Mouse (Mus musculus) heart, postnatal 25 days (tissue): ENCODE data around the gene Hectd4. TPM values are rescaled to one million over a fixed set of nuclear protein-coding genes. Genes with fewer than 3 reads are reported as not detected.
"Not testable (repeated sequence)": the region's sequence is repeated elsewhere in the genome, so short reads cannot be mapped to it uniquely, and the experiment has no call there.

Experiments used
- DNase-seq: peaks from one replicate; pipeline ENCODE4 v3.0.0; 2022; ENCODE audit warnings: low spot score
- intact Hi-C: fragments of 180-260 bp; cut with DNase I; formaldehyde crosslinking; loops from one replicate; pipeline ENCODE4 v1.15.1; 2025
- total RNA-seq, 2 experiments: library from RNA; stranded (reverse); gene quantifications; 2 replicates each; pipeline ENCODE4 v1.2.3; 2021

The Hectd4 gene
- total RNA-seq, 2 experiments from 2014 or later = 19.3 to 23.0 TPM

DNA sequence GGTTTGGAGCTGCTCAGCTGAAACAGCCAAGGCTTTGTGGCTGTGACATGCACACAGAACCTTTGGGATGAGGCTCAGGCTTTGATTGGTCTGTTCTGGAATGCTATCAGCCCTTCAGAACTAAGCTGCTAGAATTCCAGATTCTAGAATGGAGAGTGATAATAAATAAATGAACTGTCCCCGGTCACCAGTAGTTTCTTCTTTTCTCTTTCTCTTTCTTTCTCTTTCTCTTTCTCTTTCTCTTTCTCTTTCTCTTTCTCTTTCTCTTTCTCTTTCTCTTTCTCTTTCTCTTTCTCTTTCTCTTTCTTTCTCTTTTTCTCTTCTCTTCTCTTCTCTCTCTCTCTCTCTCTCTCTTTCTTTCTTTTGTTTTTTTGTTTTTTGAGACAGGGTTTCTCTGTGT, 7.3 kb downstream of the Hectd4 start:
- intact Hi-C loops = loop anchor here (2.0 kb wide), 1 partner anchor 13 kb away; no protein-coding TSS in a partner anchor

GRCm38 (mm10) chr5:121229182-121229581, 9.2 kb downstream of the Hectd4 start:
- DNase-seq = no peak
- intact Hi-C loops = no loop called here

More for the DNA sequence above, 7.3 kb downstream of the Hectd4 start:
- DNase-seq = not testable (repeated sequence)

DNA sequence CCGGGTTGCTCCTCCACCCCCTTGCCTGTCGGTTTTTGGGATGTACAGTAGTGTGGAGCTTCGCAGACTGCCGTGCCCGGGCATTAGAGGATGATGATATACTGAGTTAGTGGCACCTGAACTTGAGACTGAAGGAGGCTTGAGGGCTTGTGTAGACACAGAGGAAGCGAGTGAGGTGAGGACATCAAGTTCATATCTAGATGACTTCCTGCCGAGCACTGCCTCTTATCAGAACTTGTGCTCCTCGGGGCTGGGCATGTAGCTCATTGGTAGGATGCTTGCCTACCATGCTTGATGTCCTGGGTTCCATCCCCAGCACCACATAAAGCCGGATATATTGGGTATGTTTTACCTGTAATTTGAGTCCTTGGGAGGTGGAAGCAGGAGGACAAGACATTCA, 10.8 kb downstream of the Hectd4 start:
- intact Hi-C loops = no loop called here
- DNase-seq = no peak

DNA sequence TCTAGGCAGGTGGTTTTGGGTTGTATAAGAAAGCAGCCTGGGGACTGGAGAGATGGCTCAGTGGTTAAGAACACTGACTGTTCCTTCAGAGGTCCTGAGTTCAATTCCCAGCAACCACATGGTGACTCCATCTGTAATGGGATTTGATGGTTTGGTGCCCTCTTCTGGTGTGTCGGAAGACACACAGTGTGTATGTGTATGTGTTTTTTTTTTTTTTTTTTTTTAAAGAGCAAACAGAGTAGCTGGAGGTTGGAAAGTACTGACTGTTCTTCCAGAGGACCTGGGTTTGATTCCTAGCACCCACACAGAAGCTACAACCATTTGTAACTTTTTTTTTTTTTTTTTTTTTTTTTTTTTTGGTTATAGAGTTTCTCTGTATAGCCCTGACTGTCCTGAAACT, 12.8 kb downstream of the Hectd4 start:
- intact Hi-C loops = no loop called here

DNA sequence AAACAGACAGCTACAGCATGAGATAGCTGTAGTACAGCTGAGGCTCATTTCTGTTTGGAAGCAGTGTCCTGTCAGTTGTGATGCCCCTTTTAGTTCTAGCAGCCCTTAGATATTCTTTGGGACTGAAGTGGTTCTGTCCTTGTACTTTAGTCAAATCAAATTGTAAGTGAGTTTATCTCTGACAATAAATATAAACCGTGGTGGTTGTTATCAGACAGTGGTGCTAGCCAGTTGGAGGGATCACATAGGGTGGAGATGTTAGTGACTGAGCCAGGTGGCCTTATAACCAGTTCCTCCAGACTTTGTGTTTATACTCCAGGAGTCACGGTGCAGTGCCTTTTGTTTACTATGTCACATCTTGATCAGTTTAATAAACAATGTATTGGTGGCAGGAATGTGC, 13.7 kb downstream of the Hectd4 start:
- intact Hi-C loops = no loop called here
- no peak for DNase-seq

More for the DNA sequence above, 12.8 kb downstream of the Hectd4 start:
- no peak for DNase-seq

DNA sequence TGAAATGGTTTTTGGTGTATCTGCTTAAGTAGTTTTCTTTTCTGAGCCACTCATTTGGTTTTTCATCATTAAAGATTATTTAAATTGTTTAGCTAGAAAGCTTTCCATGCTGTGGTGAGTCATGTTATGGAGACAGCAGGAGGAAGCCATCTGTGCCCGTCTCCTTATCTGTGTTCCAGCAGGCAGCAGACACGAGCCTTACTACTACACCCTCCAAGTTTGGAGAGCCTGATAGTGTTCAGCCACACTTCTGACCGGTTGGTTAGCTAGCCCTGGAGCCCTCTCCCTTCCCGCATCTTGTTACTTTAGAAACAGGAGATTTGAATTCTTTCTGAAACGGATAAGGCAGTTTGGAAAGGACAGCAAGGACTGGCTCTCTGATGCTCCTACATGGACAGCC, 16.2 kb downstream of the Hectd4 start:
- intact Hi-C loops = no loop called here
- no peak for DNase-seq

DNA sequence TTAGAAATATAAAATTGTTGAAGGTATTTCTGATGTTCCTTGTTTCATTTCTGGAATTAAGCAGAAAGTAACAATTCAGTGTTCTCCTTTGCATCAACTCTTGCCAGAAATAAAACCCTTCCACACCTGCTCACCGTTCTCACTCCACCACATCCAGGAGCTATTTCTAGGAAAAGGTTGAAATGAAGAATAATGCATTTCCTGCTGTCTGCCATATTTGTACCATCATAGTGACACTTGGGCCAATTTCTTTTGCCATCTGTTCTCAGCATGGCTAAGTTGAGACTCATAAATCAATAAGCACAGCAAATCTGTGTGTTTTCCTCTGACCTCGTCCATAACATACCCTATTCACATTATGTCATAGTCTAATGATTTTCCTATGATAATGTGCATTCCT, 18.2 kb downstream of the Hectd4 start:
- intact Hi-C loops = no loop called here
- no peak for DNase-seq

DNA sequence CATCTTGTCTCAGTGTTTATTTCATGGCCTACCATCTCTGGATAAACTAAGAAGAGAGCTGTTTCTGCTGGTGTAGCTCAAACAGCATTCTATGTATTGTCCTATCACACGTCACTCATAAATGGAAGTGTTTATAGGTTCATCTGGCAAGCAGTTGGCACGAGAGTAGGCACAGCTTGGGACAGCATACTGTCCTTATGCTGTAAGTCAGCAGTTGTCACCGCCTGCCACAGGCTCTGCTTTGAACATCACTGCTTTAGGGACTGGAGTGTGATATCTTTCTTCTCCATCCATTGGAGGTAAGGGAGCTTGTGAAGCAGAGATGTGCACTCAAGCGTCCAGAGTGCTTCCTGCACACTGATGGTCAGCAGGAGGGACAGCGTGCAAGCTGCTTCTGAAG, 19.8 kb downstream of the Hectd4 start:
- intact Hi-C loops = loop anchor here (2.0 kb wide), 1 partner anchor 13 kb away; no protein-coding TSS in a partner anchor
- no peak for DNase-seq

DNA sequence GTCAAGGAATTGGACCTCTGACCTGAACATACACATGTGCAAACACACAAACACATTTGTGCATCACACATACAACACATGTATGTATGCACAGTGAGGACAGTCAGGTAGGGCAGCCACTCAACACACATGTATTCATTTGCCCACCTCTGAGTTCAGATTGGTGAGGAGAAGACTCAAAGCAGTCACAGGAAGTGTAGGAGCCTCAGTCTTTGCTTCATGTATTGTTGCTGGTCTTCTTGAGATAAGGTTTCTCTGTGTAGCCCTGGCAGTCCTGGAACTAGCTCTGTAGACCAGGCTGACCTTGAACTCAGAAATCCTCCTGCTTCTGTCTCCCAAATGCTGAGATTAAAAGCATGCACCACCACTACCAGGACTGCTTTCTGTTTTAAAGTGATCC, 21.2 kb downstream of the Hectd4 start:
- no peak for DNase-seq
- intact Hi-C loops = loop anchor here (2.0 kb wide), 1 partner anchor 14 kb away; no protein-coding TSS in a partner anchor

- DNase-seq = no peak
- intact Hi-C loops = no loop called here
These were observed 22.2 kb downstream of the Hectd4 start for GRCm38 (mm10) chr5:121242261-121242660.

DNA sequence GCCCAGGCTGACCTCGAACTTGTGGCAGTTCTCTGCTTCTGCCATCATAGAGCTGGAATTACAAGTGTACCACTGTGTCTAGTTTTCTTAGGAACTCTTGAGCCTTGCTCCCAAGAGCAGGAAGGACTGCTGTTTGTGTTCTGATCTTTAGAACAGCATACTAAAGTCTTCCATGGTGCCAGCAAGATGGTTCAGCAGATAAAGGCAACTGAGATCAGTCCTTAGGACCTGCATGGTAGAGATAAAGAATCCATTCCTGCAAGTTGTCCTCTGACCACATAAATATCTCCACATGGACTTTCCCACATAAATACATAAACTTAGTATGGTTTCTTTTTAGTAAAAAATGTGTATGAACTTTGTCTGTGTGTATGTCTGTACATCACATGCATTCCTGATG, 22.7 kb downstream of the Hectd4 start:
- no peak for DNase-seq
- intact Hi-C loops = no loop called here

DNA sequence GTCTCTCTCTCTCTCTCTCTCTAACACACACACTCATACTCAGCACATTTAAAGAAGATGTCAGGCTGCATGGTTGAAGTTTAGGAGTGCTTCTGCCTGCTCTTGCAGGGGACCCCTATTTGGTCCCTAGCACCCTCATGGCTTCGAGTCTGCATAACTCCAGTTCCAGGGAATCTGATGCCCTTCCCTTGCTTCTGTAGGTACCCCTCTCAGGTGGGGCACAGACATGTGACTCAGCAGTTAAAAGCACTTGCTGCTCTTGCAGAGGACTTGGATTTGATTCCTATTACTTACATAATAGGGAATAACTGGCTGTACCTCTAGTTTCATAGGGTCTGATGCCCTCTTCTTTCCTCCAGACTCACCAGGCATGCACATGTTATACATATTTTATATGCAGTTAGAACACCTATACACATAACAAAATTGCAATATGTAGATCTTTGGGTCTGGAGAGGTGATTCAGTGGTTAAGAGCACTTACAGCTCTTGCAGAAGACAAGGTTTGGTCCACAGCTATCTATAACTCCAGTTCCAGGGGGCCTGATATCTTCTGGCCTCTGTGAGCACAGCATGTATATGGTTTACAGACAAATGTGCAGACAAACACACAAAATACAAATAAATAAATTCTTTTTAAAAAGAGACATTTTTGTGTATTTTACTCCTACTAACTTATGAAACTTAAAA, 23.8 kb downstream of the Hectd4 start:
- DNase-seq = no peak
- intact Hi-C loops = no loop called here

- intact Hi-C loops = no loop called here
- DNase-seq = no peak
These were observed 24.3 kb downstream of the Hectd4 start for GRCm38 (mm10) chr5:121244365-121244731.

DNA sequence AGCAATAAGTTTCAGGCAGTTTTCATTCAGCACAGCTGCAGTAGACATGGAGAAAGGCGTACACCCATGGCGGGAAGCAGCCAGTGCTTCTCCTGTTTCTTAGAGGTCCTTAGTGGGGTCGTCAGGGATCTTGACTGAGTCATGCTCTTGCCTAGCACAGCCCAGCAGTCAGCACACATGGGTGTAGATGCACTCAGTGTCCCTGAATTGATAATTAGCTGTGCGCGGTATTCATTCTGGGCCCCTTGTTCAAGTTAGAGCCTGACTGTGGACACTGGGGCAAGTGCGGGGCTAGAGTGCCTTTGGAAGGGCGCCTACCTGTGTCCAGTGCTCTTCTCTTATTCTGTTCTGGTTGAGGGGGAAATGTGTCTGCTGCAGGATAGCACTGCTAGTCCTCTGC, 25.2 kb downstream of the Hectd4 start:
- no peak for DNase-seq
- intact Hi-C loops = no loop called here

DNA sequence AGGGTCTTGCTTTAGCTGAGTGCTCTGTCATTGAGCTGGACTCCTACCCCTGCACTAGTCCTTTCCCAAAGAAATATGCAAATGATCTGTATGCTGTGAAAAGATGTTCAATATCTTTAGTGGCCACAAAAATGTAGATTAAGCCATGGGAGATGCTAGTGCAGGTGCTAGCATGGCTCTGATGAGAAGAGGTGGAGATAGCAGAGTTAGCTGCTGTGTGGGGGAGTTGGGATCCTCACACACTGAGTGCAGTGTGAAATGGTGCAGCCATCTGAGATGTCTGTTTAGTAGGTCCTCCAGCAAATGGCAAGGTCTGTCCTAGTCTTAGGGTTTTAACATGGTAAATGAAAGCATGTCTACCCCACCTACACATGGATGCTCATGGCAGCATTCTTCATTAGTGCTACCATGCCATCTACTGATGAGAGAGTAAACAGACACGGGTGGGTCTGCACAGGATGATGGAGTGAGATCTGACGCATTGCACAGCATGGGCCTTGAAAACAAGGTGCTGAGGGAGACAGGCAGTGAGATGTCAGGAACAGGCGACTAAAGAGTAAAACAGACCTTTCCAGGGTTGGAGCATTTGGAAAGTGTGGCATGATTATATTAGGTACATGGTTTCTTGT, 28.9 kb downstream of the Hectd4 start:
- no peak for DNase-seq
- intact Hi-C loops = no loop called here

- DNase-seq = no peak
- intact Hi-C loops = no loop called here
These were observed 29.7 kb downstream of the Hectd4 start for GRCm38 (mm10) chr5:121249693-121250092.

- intact Hi-C loops = no loop called here
- DNase-seq = no peak
These were observed 31.8 kb downstream of the Hectd4 start for GRCm38 (mm10) chr5:121251813-121252212.

DNA sequence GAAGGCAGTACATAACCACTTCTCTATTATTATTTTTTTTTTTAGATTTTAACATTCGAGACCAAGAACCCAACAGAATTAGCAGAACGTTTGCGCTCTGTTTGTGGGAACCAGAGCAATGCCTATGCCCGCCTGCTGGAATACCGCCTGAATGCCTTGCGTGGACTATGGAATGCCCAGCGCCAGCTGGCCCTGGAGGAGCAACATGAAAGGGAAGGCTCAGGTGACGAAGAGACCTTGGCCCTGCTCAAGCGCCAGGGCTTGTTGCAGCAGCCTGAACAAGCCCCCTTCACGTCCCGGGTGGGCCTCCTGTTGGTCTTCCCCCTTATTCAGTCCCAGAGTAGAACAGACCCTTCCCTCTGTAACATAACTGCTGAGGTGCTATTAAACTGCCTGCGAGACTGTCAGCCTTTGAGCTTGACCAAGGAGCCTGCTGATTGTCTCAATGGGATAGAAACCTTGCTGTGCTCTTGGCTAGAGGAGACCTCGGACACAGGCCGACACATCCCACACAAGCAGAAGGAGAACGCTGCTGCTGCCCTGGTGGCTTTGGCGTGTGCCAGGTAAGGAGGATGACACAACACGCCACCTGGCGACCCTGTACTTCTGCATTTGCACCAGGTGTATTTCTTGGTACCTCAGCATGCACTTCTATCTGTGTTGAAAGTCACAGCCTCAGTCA, 33.9 kb downstream of the Hectd4 start:
- intact Hi-C loops = no loop called here
- DNase-seq = no peak

- no peak for DNase-seq
These were observed 35.0 kb downstream of the Hectd4 start for GRCm38 (mm10) chr5:121254977-121255376.

GRCm38 (mm10) chr5:121261806-121262205, 41.8 kb downstream of the Hectd4 start:
- intact Hi-C loops = no loop called here
- no peak for DNase-seq

More at GRCm38 (mm10) chr5:121254977-121255376, 35.0 kb downstream of the Hectd4 start:
- intact Hi-C loops = no loop called here

DNA sequence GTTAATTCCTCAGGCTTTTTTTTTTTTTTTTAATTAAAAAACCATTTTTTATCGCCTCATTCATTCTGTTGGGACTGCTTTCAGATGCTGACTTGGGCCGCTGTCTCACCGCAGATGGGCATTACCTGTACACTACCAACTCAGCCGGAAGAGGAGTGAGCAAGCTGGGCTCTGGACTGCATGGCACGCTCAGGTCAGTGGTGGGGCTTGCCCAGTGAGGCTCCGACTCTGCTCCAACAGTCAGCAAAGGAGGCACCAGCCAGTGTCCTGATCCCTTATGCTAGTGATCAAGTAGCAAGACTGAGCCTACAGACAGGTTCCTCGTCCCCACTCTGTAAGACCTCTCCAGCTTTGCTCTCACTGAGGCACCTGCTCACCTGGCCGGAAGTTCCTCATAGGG, 42.4 kb downstream of the Hectd4 start:
- intact Hi-C loops = no loop called here
- DNase-seq = no peak
